Mouse (Mus musculus): ENCODE data around the gene Cfap221.

The Cfap221 gene

DNA sequence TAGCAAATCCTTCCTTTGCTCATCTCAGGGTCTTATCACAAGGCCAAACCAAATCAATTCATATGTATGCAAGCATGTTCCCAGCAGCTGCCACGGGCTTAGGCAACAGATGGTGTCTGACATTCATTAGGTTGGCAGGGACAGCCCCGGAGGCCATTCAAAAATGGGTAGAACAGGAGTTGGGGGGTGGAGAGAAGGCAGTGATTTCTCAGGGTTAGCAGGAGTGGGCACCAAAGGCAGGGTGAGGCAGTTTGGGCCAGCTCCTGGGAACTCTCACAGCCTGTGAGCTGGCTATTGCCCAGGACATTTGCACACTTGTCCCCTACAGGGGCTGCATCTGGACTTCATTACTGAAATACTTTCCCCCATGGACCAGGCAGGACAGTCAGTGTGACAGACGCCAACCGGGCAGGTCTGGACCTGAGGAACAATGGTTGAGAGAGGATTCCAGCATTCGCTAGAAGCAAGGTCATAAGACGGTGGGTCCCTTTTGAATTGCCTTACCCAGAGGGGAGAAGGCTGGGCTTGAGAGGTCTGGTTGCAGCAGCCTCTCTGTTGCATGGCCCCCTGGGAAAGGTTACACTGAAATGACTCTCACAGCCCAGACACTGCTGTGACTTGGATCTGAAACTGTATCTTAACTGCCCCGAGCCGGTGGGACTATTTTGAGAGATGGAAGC lies 94.3 kb downstream of the Cfap221 start:
- peak; percentile 34 for DNase-seq (ENCODE audit: low read depth, low spot score)

DNA sequence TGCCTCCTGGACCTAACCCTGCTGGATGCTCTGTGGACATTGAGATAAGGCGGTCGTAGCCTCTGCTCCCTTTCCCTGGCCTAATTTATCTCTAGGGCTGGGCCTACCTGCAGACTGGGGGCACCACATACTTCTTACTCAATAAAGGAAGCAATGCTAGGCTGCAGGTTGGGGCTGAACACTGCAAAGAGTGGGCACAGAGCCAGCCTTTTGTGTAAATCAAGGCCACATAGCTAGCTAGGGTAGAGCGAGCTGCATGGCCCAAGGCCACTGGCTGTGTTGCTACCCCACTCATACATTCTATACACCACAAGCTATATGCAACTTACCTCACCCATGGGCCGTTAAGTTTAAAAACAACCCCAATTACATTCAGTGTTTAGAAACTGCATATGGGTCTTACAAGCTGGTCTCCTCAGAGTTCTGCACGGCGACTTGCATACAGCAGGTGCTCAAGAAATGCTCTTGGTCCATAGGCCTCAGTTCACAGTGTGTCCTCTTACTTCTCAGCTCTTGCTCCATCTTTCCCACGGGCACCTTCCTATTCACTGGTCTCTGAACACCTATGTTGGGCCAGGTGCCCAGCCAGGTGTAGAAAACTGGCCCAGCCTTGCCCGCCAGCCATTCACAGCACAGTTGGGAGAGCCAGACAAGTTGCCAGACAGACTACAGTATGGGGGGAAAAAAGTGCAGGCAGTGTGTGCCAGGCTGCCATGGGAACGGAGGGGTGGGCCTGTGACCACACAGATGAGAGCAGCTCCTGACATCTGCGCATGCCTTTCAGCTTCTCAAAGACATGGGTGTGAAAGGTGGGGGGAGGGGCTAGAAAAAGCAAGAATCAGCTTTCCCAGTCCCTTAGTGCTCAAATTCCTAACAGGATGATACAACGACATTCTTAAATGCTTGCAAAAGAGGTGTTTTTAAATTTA lies 97.6 kb downstream of the Cfap221 start:
- no peak for DNase-seq (ENCODE audit: low read depth, low spot score)

GRCm38 (mm10) chr1:119894936-119895335 lies 102.1 kb downstream of the Cfap221 start:
- peak; percentile 64 for DNase-seq (ENCODE audit: low read depth, low spot score)

GRCm38 (mm10) chr1:119893600-119893999 lies 103.4 kb downstream of the Cfap221 start:
- no peak for DNase-seq (ENCODE audit: low read depth, low spot score)

DNA sequence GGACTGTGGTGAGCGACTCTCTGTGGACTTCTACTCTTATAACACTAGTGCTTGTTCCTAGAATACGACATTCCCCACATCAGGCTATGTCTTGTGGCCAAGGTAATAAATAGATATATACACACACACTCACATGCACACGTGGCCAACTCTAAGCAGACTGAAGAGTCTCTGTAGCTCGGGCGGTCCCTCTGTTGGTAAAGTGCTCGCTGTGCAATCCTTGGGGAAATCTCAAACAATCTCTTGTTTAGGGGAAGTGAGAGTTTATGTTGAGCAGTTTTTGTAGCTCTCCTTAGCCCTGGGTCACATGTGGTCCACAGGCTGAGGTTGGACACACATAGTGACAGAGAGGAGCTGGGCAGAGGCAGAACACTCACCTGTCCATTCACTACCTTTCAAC lies 104.1 kb downstream of the Cfap221 start:
- DNase-seq (ENCODE audit: low read depth, low spot score): no peak

DNA sequence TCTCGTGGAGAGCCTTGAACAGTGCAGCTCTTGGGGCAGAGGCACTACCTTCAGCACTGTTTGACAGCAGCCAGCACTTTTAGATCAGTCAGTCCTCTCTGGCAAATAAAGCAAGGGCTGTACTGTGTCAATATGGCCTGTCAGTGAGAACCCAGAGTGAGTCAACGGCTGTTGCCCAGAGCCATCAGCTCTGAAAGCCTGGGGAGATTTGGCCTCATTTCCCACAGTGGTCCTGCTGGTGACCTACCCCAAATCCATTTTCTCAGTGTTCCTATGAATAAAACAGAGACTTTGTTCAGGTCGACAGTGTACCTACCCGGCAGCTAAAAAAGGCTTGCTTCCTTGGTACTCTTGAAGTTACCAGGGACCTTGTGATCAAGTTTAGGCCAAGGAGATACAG lies 105.2 kb downstream of the Cfap221 start:
- no peak for DNase-seq (ENCODE audit: low read depth, low spot score)

DNA sequence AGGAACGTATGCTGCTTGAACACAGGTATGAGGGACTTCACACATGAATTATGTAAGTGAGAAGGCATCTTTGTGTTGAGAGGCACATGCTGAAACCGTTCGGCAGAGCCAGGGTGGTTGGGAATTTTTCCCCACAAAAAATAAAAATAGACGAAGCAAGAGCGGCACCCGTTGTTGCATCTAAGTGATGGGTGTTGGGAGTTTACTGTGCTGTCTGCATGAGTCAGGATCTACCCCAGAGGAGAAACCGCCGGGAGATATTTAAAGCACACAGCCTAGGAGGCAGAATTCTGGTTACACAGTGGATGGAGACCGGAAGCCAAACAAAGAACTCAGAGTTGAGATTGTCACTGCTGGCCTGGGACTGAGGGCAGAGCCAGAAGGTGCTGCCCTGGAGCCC lies 105.9 kb downstream of the Cfap221 start:
- DNase-seq (ENCODE audit: low read depth, low spot score): no peak

DNA sequence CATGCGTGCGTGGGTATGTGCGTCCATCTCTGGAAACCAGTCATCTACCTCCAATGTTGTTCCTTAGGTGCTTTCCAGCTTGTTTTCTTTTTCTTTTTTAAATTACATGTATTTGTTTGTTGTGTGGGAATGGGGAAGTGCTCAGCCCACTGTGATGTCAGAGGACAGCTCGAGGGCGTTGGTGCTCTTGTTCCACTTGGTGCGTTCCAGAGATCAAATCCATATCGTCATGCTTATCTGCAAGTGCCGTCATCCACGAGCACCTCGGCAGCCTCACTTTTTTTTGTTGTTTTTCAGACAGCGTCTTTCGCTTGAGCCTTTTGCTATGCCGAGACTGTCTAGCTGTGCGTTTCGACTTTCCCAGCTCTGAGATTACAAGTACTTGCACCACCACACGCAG lies 107.7 kb downstream of the Cfap221 start:
- DNase-seq (ENCODE audit: low read depth, low spot score): no peak

DNA sequence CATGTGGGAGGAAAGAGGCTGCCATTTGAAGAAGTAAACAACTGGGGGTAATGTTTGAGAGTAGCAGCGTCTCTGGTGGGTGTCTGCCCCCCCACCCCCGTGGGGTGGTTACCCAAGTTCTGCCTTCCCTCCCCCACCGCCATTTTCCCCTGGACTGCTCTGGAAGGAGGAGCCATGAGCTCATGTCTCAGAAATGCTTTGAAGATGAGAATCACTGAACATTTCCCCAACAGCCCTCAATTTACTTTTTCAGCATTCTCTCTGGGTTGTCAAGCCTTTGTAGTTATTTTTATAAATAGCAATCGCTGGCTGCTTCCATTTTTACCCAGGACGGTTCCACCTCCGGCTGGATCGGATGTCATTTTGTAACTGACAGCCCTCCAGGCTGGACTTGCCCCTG lies 110.7 kb downstream of the Cfap221 start:
- DNase-seq (ENCODE audit: low read depth, low spot score): no peak

DNA sequence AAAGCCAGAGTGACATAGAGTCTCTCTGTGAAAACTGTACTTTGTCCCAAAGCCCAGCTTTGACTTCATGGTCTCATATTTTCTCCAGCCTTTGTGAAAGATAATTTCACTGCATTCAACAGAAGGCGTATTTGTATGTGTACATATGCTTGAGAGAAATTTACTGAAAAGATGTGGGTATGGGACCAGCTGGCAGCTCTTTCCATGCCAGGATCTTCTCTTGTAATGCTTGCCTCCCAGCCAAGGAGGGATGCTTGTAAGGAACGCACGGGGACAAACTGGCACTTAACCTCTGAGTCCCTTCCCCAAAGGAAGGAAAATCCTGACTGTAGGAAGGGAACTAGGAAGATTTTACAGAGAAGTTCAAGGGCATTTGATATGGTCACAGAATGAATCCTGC lies 112.8 kb downstream of the Cfap221 start:
- no peak for DNase-seq (ENCODE audit: low read depth, low spot score)

DNA sequence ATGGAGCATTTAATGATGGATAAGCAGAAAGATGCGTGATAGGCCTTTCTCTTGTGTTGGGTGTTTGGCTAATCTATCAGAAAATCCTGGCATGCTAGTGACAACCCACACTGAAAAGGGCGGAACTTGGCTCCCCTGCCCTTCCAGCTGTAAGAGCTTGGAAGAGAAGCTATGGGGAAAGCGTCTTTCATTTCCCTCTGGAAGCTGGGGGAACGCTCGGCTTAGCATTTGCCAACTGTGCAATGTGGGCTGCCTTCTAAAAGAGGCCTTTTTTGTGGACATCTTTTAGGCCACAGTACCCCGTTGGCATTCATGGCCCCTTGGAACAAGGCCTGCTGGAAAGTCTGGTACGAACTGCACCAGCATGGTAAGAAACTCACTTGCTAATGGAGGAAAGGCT lies 118.1 kb downstream of the Cfap221 start:
- no peak for DNase-seq (ENCODE audit: low read depth, low spot score)

DNA sequence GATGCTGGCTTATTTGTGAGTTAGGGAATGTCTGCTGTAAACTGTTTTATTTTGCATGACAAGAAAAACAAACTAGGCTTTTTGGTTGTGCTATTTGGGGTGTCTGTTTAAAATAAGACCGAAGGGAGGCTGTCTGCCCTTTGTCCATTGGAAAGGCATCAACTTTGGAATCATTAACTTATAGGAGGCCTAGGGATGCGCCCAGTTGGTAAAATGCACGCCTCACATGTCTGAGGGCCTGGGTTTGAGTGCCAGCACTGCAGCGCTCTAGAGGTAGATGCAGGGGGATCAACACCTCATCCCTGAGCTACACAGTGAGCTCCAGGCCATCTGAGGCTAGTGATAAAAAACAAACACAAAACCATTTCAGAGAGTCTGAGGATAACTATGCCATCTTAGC lies 119.6 kb downstream of the Cfap221 start:
- no peak for DNase-seq (ENCODE audit: low read depth, low spot score)

Measured in retina, postnatal 7 days (tissue).